Mouse (Mus musculus) MEL-GATA-1-ER (cell line): ENCODE measurements around the gene Dnah2.

ENCODE experiments used
- DNase-seq: peaks from one replicate; pipeline ENCODE4 v3.0.0-alpha.2; 2012; ENCODE audit warnings: low read depth; ENCODE audit errors: extremely low read depth

Gene Dnah2

DNA sequence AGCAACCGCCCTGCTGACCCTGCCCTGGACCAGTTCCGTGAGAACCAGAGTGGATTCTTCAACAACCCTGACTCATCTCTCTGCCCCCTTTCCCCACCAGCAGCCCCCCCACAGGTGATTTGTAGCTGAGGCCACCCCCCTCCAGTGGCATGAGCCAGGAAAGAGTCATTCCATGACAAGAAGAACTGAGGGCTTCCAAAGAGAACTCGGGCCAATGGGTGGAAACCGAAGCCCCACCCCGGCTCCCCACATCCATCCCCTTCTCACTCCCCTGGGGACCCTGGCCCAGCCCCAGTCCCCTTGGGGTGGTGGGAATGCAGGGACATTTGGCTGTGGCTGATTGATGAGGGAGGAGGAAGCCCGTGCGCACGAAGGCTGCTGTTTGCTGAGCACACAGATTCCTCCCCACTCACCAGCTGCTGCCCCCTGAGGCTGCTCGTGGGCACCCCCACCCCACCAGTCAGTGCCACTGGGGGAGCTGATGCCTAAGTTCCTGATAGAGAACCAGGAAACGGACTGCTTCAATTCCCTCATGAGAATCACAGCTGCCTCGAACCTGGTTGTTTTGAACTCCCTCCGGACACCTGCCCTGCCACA, at the start of gene Dnah2:
Gene Dnah2, minus strand, starts transcription at position 51 of the 597 bp plus-strand sequence.
- no peak for DNase-seq

DNA sequence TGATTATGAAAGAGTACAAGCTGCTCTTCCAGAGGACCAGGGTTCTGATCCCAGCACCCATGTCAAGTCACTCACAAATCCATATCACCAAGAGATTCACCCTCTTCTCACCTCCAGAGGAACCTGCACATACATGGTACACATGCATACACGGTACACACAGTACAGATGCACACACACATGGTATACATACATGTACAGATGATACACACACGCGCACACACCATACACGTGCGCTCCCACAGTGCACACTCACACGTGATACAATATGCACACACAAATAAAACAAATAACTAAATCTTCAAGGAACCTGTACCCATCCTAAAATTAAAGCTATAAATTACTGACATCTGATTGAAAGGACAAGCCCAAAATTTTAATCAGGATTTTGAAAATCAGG, 45.9 kb upstream of the Dnah2 start:
- DNase-seq = no peak

DNA sequence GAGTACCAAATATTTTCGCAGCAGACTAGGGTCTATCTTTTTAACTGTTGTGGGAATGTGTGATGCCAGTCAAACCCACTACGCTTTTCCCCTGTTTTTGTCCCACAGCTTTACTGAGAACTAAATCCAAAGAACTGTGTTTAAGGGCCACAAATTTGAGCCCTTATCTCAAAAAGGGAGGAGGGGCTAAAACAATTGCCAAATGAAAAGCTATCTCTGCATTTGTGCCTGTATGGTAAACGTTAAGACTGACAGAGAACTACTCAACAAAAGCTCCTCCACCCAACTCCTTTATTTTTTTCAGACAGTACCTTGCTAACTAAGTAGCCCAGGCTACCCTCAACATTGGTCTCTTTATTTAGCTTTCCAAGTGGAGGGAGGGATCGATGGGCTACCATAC, 43.9 kb upstream of the Dnah2 start:
- no peak for DNase-seq

DNA sequence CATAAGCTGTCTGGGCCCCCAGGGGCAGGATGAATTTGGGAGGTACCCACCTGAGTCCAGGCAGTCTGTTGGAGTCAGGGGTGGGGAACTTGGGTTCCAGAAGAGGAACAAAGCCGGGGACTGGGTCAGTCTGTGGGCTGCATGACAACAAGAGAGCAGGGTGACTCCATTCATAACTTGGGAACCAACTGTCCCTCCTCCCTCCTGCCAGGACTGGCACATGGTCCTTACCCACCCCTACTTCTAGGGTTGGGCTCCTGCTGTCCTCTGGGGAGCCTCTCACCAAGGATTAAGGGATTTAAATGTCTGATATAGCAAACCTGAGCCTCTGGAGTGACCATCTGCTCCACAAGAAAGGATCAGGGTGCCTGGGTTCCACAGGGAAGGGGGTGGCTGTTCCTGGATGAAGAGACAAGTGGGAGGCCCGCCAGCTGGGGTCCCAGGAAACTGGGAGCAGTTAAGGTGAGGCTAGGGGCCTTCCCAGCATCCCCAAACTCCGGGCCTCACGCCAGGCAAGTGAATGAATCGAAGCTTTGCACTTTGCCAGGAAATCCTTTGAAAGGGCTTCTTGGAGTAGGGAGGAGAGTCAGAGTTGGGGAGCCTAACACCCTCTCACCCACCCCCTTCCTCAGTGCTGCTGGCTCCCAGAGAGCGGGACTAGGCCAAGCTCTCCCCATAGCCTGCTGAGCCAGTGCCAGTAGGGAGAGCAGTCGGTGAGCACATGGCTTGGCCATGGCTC, 43.2 kb upstream of the Dnah2 start:
- no peak for DNase-seq

DNA sequence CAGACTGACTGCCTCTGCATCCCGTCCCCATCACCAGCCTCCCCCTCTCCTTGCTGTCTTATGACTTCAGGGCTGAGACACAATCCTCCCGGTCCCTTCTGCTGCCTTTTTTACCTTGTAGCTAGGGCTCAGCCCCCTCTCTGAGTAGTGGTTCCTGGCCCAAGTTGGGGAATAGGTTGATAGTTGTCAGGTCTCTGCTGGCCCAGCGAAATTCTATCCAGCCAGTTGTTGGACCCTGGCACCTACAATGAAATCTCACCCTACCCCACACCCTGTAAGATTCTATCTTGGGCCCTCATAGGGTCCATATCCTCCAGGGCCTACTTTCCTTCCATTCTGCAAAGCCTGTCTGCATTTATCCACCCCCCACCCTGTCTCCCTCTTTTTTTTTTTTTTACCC, 42.5 kb upstream of the Dnah2 start:
- no peak for DNase-seq

DNA sequence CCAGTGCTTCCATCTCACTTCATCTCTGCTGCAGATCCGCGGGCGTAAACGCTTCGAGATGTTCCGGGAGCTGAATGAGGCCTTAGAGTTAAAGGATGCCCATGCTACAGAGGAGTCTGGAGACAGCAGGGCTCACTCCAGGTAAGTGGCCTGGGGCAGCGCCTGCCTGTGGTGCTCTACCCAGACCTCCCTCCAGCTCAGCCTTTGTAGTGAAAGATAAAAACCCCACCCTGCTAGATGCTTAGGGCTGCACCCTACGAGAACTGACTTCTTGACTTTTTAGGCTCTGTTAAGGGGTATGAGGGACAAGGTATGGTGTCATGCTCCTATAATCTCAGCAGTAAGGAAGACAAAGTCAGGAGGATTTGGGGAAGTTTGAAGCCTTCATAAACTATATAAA, 41.7 kb upstream of the Dnah2 start:
- DNase-seq = no peak

DNA sequence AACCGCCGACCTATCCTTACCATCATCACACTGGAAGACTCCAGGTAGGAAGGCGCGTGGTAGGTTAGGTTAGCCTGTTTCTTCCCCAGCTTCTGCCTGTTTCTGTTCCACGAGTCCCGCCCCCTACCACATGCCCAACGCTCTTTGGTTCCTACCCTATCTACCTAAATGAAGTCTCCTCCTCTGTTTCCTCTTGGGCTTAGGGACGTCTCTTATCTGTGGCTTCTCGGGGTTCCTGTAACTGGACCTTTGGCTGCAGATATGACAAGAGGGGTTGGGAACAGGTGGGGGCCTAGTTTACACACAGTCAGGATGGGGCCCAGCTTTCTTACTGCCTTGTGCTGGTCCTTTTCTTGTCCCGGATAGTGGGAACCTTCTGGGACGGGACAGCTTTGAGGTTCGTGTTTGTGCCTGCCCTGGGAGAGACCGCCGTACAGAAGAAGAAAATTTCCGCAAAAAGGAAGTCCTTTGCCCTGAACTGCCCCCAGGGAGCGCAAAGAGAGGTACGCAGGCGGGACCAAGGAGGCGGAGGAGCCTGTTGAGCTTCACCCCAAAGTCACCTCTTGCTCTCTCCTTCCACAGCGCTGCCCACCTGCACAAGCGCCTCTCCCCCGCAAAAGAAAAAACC, 40.4 kb upstream of the Dnah2 start:
- no peak for DNase-seq

DNA sequence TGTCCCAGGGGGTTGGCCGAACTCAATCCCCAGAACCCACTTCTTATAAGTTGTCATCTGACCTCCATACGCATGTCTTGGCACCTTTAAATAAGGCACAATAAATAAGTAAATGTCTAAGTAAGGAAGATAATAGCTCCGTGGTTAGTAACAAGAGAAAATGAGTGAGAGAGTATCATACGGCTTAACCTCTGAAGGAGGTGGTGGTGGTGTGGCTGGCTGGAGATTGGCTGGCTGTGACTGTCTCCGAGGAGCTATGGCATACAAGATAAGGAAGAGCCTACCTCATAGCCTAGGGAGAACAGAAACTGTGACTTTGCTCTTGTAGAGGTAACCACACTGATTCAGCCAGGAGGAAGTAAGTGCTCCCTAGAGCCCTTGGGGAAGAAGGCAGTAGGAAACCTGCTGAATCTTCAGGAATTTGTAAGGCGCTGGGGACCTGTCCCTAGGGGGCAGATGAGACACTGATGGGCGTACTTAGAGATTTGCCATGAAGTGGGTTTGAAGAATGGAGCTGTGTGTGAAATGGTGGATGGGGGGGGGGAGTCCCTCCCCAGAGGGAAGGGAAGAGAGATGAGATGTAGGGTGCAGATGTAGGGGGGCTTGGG, 36.9 kb upstream of the Dnah2 start:
- DNase-seq = peak; percentile 98

DNA sequence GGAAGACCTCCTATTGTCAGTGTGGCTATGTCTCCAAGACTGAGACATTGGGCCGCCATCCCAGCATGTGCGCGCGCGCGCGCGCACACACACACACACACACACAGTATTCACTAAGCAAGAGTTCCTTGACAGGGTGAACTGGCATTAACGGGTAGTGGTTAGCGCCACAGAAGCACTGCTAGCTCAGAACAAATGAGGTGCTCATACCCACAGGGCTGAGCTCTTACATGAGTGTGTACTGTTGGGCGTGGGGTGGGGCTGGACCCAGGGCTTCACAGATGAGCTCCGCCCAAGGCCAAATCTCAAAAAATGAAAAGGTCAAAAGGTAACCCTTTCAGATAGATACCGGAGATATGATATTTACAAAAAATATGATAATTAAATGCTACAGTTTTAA, 36.0 kb upstream of the Dnah2 start:
- DNase-seq = no peak

DNA sequence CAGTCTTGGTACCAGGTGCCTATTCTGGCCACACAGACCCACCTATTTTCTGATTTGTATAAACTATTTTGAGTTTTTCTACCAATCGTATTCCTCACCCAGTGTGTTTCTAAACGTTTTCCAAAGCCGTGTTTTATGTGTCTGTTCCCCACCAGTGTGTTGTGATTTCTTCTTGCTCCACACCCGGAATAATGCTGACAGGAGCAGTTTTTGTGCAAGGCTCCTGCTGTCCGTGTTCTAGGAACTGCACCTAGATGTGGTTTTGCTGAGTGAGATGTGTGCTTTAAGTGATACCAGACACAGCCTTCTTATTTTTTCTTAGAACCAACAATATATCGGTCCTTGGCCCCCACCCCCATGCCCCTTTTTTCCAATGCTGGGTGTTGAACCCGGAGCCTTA, 35.1 kb upstream of the Dnah2 start:
- no peak for DNase-seq

DNA sequence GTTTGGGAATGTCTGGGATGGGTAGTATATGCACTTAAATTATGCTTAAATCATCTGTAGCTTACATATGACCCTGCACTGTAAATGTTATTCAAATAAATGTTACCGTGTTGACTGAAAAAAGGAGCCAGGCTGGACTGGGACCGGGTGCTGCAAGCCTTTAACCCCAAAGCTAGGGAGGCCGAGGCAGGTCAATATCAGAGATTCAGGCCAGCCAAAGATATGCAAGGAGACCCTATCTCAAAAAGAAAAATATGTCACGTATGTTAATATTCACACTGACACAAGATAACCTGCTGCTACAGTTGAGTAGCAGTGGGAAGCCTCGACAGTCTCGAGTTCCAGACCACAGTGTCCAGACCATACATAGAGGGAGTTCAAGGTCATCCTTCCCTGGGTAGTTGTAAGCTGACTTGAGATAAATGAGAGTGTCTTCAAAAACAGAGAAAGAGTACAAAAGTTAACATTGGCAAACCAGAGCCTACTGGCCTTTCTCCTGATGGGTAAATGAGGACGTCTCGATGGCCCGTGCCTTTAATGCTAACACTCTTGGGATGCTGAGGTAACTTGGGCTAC, 33.4 kb upstream of the Dnah2 start:
- no peak for DNase-seq

DNA sequence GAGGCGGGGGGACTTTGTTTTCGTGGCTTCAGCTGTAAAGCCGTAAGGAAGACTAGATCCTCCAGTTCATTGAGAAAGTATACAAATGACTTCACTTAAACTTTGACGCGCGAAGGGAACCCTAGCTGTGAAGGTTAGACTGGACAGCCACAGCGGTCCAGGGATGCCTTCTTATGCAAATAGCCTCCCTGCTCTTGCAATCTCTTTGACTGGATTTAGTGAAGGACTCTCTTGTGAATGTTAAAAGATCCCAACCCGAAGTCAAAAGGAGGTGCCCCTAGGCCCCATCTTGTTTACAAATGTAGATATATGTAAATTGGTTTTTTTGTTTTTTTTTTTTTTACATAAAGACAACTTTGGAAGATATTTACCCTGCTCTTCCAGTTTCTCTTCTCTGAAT, 32.9 kb upstream of the Dnah2 start:
- no peak for DNase-seq

DNA sequence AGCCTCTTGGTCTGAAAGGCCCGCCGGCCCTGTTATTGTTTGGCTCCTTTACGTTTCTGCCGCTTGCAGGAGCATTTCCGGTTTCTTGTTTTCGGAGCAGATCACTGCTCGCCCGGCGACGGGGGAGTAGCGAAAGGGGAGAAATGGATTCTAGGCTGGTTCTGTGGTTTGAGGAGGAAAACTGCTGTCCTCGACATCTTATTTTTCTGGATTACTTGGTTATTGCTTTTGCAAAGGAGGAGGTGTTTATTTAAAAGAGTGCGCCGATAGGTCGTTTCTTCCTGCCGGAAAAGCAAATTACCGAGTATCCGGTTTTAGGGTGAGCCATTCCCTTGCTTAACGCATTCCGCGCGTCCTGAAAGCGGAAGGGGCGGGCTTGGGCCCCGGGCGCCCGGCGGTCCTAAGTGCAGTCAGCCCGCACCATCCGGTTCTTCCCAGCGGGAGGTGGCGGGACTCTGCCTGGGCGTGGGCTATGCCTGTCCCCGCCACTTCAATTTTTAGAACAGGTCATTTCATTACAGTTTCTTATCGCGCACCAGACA, 32.3 kb upstream of the Dnah2 start:
- DNase-seq = peak; percentile 91

DNA sequence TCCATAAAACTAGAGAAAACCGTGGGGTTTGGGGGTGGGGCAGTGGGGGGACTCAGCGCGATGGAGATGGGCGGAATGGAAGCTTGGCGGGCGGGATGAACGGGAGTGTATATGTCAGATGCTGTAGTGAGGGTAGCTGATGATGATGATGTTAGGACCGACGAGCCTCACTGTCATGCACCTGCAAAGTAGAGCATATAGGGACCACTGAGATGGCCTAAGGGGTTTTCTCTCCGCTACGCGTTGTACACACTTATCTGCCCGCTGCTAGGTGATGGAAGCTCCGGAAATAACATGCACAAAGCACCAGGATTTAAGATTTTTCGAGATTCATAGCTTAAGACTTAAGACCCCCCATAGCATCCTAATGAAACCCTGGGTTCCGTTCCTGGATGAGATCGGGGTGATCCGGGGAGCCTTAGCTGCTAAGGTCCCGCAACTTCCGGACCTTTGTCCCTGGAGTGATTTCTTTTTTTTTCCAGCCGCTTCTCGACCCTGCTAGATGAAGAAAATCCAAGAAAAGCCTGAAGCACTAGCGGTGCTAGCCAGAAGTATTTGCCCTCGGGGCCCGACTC, 31.7 kb upstream of the Dnah2 start:
- DNase-seq = no peak

DNA sequence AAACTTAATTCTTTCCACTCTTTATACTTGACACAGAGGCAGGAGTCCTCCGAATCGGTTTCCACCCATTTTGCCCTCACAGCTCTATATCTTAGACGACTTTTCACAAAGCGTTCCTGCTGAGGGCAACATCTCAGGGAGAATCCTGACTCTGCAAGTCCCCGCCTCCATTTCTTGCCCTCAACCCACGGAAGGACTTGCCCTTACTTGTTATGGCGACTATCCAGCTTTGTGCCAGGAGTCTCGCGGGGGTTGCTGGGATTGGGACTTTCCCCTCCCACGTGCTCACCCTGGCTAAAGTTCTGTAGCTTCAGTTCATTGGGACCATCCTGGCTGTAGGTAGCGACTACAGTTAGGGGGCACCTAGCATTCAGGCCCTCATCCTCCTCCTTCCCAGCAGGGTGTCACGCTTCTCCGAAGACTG, 31.2 kb upstream of the Dnah2 start, which contains the start of the genes Wrap53 and Trp53:
Gene Wrap53, minus strand, starts transcription at position 165 of the 424 bp plus-strand sequence.
Gene Trp53, plus strand, starts transcription at position 269 of the 424 bp plus-strand sequence.
- DNase-seq = peak; percentile 95

DNA sequence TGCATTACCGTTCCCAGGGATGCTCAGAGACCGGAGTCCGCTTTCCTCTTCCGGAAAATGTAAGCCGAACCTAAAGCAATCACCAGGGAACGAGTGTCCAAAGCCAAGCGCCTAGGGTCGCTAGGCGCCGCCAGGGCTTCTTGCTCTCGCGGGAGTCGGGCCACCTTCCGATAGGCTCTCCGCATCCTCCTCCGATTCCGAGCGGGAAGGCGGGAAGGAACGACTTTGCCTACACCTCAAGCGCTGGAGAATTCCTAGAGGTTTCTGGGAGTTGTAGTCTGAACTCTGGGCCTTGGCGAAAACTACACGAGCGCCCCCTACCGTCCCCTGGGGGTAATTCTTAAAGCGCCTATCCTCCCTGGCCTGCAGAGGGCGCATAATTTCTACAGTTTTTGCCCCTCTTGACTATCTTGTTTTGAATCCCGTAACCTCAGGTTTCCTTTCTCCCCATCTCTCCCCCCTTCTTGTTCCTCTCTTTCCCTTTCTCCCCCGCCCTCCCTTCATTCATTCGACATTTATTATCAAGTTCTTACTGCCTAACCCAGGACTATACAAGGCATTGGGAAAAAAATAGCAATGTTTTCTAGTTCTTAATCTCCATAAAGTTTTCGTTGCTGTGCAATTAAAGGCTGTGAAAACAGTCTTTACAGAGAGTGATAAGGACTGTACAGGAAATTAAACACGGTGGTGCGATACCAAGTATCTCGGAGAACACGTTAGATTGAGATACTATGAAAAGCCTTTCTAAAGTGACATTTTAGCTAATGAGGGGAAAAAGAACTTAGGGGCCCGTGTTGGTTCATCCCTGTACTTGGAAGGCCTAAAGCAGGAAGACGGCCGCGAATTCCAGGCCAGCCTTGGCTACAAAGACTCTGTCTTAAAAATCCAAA, 30.5 kb upstream of the Dnah2 start:
- DNase-seq = peak; percentile 99

DNA sequence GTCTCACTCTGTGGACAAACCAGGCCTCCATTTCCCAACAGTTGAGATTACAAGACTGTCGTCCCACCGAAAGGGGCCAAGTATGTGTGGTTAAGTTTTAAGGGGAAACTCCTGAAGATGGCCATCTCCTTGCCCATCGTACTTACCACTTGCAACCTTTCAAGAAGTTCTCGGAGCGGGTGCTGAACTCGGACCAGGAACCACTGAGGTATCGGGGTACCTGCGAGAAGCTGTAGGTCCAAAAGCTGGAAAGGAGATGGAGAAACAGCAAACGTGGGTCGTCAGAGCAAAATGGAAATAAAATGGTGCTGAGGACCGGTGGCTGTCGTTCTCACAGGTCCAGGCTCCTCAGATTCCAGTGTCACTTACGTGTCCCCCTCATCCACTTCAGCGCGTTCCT, 29.4 kb upstream of the Dnah2 start:
- no peak for DNase-seq

DNA sequence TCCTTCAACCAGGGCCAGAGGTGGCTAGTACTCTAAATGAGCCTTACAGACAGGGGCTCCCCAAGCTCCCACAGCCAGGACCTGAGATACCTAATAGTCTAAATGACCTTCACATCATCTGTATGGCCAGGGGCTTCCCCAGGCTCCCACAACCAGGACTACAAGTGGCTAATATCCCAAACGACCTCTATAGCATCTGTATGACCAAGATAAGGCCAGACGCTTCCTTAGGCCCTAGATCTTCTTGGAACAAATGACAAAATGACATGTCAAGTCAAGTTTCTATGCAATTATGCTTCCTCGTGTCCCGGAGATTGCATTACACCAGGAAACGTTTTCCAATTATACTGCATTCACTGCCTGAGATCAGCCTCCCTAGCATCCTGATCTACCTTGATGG, 27.4 kb upstream of the Dnah2 start:
- DNase-seq = no peak

DNA sequence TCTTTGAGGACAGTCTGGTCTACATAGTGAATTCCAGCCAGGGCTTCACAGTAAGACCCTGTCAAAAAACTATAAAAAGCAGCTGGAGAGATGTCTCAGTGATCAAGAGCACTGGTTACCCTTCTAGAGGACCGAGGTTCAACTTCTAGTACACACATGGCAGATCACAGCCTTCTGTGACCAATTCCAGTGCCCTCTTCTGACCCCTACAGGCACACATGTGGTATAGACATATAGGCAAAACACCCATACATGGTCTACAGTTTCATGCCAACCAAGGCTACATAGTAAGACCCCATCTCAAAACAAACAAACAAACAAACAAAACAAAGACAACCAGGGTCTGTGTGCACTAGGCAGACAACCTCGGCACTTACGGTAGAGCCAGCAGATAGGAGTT, 26.3 kb upstream of the Dnah2 start:
- DNase-seq = no peak

DNA sequence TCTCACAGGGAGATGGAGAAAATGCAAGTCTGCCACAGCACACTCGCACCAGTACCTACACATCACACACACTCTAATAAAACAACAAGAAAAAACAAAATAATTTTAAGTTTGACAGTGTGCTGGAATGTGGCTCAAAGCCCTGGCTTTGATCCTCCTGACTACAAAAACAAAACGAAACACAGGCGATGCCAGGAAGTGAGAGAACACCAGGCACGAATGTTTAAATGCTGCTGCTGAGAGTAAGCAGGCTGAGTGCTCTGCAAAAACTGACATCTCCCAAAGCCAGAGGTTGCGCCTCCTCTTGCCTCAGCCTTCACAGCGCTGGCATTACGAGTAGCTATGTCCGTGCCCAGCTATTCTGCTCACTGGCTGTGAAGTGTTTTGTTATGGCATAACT, 16.2 kb upstream of the Dnah2 start:
- no peak for DNase-seq
